Mouse (Mus musculus) 3T3-L1 (cell line): ENCODE measurements at regions not wholly inside any gene's neighbourhood (a gene's known extent, or its start where the extent isn't known, plus 50 kb on each side); places are given as distances from the start of the nearest gene placed in this dataset.

Experiments used
- DNase-seq: peaks from one replicate; pipeline ENCODE4 v3.0.0-alpha.2; 2015; ENCODE audit warnings: low read depth, low spot score

DNA sequence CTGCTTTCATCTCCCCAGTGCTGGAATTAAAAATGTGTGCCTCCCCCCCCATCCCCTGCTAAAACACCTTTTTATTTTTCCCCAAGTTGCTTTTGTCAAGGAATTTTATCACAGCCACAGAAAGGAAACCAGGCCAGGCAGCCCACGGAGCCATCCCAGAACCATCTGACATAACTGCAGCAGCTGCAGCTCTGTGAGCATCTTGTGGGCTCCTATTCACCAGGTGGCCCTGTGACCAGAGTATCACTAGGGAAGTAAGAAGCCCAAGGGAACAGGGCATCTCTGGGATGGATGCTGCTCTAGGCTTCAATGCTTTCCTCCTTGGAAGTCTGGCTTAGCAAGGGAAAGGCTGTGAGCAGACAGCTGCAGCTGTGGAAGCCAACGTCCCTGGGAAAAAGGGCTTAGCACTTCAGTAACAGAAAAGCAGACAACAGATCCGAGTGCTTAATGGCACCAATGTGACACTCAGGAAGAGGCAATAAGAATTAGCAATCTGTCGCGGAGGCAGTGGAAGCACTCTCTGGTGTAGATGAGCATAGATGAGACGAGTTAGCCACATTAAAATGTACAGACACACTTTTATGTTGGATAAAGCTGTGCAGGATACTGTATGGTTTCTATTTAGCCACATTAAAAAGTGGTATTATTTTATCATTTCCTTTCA is 1183.0 kb downstream of the 4930447A16Rik start:
- no peak for DNase-seq

- no peak for DNase-seq
Observed at GRCm38 (mm10) chr15:38609522-38609921, 1184.2 kb downstream of the 4930447A16Rik start.
